Mouse (Mus musculus): ENCODE results near the gene Phlda1. TPM values are rescaled to one million over a fixed set of nuclear protein-coding genes. Genes with fewer than 3 reads are reported as not detected.

Phlda1 gene
- total RNA-seq, 2 experiments from 2014 or later, result 47.8 to 82.2 TPM

DNA sequence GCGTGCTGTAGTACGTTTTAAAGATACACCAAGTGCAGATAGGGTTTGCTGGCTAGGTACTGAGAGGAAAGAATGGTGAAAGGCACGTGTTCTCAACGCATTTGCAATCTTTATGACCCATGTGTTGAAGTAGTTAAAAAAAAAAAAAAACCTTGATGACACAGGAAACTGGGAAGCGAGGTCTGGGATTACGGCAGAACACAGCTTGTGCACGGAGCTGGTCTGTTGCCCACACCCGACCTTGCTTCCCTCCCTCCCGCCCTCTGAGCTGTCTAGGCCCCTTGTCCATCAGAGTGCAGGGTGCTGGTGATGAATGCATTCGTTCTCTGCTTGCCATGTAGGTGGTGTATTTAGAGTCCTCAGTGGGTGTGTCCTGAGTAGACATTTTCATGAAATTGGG is 2.4 kb upstream of the Phlda1 start:
- no peak for DNase-seq (ENCODE audit: low spot score in 2 of 2)

DNA sequence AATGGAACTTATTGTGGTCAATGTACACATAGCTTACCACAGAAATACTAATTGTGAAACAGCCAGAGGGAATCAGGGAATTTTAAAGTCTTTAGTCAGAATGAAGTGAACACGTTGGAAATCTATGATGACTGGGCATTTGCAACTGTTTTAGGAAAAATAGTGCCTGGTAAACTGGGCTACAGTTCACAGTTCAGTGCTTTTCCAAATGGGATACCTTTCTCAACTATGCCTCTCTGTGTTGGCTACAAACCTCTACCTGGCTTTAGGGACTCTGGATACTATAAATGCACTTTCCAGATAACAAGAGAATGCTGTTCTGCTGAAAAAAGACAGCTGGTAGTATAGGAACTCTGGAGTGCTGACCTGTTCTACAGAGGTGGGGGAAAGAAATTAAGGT is 1.5 kb upstream of the Phlda1 start:
- DNase-seq (ENCODE audit: low spot score in 2 of 2), result no peak

GRCm38 (mm10) chr10:111505406-111505805 is 680 bp upstream of the Phlda1 start:
- DNase-seq (ENCODE audit: low spot score in 2 of 2), result peak in 1 of 2 experiments; percentile 29

DNA sequence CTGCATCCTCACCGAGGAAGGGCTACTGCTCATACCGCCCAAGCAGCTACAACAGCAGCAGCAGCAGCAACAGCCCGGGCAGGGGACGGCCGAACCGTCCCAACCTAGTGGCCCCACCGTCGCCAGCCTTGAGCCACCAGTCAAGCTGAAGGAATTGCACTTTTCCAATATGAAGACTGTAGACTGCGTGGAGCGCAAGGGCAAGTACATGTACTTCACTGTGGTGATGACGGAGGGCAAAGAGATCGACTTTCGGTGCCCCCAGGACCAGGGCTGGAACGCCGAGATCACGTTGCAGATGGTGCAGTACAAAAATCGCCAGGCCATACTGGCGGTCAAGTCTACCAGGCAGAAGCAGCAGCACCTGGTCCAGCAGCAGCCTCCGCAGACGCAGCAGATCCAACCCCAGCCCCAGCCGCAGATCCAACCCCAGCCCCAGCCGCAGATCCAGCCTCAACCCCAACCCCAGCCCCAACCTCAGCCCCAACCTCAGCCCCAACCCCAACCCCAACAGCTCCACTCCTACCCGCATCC is 907 bp downstream of the Phlda1 start:
- no peak for DNase-seq (ENCODE audit: low spot score in 2 of 2)

DNA sequence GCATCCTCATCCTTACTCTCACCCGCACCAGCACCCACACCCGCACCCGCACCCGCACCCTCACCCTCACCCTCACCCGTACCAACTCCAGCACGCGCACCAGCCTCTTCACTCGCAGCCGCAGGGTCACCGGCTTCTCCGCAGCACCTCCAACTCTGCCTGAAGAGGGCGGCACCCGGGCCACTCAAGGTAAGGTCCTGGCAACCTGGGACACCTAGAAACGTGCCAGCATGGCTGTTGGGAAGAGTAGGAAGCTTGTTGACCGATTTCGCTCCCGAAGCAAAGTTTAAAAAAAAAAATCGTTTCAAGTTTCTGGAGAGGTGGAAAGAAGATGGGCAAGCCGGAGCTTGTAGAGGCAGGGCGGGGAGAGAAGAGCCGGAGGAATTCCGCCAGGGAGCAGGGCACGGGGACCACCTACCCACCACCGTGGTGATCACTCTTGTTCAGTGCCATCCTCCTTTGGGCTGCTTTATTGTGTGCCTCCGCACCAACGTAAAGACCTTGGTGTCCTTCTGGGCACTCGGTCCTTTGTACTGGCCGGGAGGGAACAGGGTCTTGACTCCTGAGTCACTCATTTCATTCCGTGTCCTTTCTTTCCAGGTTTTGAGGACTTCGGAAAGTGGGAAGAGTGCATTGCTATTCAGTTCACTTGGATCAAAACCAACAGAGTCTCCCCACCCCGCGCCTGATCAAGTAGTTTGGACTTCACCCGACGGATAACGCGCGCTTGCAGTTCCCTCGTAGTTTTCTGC is 1.6 kb downstream of the Phlda1 start:
- DNase-seq (ENCODE audit: low spot score in 2 of 2), result peak; percentile 47 to 57

GRCm38 (mm10) chr10:111508324-111509080 is 2.4 kb downstream of the Phlda1 start:
- DNase-seq (ENCODE audit: low spot score in 2 of 2), result peak in 1 of 2 experiments; percentile 17

DNA sequence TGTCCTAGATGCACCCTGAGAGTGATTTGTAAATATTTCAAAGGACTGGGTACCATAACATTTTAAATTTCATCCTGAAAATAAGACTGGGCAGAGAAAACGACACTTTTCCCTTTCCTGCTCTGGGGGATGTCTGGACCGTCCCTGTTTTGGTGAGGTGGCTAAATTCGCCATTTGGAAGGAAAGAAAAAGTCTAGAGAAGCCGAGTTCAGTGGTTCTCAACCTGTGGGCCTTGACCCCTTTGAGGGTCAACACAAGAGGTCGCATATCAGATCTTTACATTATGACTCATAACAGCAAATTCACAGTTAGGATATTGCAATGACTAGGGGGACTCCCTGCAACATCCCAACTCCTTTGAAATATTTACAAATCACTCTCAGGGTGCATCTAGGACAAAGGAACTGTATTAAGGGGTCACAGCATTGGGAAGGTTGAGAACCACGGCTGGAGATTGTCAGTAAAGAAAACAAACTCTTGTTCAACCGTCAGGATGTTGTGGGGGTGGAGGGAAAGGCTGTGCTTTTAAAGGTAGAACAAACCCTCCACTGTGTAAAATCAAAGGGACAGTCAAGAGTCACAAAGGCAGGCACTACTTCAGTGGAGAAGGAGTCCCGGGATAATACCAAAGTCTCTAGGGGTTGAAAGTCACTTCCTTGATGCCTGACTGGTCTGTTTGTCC is 3.2 kb downstream of the Phlda1 start:
- DNase-seq (ENCODE audit: low spot score in 2 of 2), result no peak

DNA sequence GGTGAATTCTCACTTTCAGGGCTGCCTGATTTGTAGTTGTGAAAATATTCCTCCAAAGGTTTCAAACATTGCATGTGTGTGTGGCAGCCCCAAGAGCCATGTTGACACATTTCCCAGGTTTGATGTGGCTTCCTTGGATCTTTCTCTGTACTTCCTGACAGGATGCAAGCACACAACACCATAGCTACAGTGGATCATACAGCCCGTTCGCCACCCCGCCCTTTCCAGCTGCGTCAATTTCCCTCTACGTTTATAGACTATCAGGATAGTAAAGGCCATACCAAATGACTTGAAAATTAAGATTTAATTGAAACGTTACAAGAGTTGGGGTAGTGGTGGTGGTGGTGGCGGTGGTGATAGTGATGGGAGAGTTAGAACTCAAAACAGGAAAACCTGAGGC is 3.9 kb downstream of the Phlda1 start:
- DNase-seq (ENCODE audit: low spot score in 2 of 2), result peak in 1 of 2 experiments; percentile 17

- peak in 1 of 2 experiments; percentile 40 for DNase-seq (ENCODE audit: low spot score in 2 of 2)
Observed at GRCm38 (mm10) chr10:111510798-111511197, 4.7 kb downstream of the Phlda1 start.

- no peak for DNase-seq (ENCODE audit: low spot score in 2 of 2)
Observed at GRCm38 (mm10) chr10:111512036-111512568, 6.0 kb downstream of the Phlda1 start.

DNA sequence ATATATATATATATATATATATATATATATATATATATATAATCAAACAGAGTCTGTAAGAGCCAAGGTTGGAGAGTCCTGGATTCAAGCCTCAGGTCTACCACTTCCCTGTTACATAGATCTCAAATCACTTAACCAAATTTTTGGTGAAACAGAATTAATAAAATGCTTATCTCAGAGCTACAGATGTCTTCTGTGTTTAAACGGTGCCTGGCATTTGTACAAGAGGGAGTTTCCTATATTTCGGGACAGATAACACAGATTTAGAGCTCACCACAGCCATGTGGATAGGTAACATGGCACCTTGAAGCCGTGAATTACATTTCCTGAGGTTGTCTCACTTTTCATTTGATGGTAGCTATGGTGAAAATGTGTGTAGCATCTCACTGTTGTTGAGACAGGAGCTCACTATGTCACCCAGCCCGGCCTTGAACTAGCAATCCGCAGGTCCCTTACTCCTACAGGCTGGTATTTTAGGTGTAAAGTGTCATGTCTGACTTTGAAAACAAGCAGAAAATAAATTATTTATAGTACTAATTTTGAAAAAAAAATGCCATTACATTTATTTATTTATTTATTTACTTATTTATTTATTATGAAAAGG is 8.3 kb downstream of the Phlda1 start:
- no peak for DNase-seq (ENCODE audit: low spot score in 2 of 2)

DNA sequence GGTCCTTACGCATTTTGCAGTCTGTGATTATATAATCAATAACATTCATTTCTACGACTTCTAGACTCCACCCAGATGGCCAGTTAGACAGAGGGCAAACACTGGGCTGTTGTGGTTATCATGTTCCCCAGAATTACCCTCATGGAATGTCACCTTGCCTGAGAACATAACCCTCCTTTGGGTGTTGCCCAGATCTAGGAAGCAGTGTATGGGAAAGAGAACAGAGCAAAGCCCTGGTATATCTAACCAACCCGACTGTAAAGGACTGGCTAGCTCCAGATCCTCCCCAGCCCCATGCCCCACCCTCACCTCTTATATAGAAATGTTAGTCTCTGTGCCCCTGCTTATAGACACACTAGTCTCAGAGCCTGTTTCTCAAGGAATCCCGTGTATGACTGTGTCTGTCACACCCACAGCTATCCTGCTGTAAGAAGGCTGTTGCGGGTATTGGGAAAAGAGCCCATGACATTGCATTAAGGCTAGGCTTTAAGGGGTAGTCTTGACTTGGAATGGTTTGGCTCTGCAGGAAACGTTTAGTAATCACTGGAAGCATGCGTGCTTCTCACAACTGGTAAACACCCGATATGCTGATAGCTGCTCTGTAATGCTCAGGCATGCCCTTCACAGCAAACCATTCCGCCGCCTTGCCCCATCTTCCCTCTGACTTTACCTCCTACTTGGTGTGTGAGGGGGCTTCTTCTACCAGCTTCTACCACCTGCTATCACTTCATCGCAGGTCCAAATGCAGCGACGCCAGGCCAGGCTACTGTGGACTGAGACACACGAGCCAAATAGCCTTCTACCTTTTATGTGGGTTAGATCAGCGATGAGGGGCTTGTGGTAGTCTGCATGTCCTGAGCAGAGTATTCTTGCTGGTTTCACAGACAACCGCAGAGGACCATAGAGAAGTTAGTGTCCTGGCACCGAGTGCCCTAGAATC is 9.3 kb downstream of the Phlda1 start:
- no peak for DNase-seq (ENCODE audit: low spot score in 2 of 2)

DNA sequence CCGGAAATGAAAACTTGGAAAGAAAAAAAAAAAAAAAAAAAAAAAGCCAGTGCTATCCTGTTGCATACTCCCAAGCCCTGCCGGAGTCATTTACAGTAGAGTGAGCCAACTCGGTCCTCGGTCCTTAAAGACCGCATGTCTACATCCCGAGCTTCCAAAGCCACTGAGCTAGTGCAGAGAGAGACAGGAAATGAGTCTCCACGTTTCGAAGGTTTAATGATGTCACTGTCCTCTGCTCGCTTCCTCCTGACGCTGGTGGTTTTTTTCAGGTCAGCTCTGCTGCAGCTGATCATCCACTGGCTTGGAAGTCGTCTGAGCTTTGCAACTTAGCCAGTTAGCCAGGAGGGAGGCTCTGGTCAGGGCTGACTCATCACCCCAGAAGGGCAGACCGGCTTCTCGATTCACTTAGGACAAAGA is 10.1 kb downstream of the Phlda1 start:
- DNase-seq (ENCODE audit: low spot score in 2 of 2), result peak in 1 of 2 experiments; percentile 46

DNA sequence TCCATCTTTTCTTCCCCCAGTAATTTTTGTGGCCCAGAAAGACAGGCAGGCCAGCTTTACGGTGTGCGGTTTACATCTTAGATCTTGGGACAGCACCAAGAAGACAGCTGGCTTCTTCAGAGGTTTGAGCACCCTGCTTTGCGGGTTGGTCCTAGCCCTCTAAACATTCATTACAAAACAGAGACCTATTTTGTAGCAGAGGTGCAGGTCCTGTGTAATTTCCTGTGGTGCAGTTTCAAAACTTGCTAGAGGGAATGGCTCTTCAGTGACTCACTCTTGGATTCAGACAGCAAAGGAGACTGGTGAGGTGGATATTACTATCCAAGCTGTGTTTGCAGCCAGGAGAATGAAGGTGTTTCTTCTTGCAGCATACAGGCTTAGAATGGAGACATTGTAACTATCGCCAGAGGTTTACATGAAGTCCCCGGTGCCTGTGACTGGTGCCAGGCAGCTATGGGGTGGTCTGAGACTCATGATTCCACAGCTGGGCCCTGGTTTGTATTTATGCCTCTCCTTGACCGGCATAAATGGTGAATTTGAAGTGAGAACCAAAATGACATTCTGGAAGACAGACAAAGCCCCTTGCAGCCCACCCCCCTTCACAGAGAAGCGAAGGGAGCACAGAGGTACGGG is 10.8 kb downstream of the Phlda1 start:
- DNase-seq (ENCODE audit: low spot score in 2 of 2), result no peak

GRCm38 (mm10) chr10:111518350-111518749 is 12.3 kb downstream of the Phlda1 start:
- DNase-seq (ENCODE audit: low spot score in 2 of 2), result no peak

GRCm38 (mm10) chr10:111519620-111520370 is 13.7 kb downstream of the Phlda1 start:
- no peak for DNase-seq (ENCODE audit: low spot score in 2 of 2)

- DNase-seq (ENCODE audit: low spot score in 2 of 2), result no peak
Observed at GRCm38 (mm10) chr10:111520621-111521020, 14.5 kb downstream of the Phlda1 start.

DNA sequence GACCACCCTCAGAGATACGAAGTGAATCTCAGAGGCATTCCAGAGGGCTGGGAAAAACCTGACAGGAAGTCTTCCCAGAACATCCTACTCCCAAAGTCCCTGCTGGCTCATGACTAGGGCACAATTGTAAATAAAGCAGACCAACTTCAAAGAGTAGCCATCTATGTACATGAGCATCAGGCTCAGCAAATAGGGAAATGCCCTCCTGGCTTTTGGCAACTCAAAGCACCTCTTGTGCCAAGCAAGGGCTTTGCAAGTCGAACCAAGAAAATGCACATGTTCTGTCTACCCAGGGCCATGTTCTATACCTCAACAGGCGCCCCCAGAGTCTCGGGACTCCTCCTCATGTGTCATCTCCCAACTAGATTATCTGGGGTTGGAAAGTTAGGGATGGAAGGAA is 15.6 kb downstream of the Phlda1 start:
- DNase-seq (ENCODE audit: low spot score in 2 of 2), result no peak

DNA sequence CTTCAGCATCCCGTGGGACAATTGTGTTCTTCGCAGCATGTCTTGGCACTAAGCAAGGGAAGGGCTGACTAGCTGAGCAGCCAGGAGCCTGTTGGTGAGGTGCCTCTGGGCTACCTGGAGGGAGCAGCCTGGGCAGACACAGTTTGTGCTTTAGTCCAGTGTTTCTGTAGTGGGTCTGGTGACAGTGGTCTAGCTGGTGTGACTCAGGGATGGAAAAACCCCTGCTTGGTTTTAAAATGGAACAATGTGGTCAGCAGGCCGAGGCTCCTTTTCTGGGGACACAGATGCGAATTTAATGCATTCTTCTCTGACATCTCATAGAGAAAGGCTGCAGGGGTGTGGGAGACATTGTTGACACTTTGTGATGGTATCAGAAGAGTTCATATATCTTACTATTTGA is 16.1 kb downstream of the Phlda1 start:
- DNase-seq (ENCODE audit: low spot score in 2 of 2), result no peak

Measured in adrenal gland, adult 18-20 months (tissue).